Mouse (Mus musculus) c-Kit-positive CD71-negative TER-119-negative erythroid progenitor cells, embryonic 14.5 days (primary cell): ENCODE measurements around the gene Mrvi1.

Experiments used
- DNase-seq: peaks from one replicate; pipeline ENCODE4 v3.0.0-alpha.2; 2013; ENCODE audit warnings: low read depth

Gene Mrvi1

DNA sequence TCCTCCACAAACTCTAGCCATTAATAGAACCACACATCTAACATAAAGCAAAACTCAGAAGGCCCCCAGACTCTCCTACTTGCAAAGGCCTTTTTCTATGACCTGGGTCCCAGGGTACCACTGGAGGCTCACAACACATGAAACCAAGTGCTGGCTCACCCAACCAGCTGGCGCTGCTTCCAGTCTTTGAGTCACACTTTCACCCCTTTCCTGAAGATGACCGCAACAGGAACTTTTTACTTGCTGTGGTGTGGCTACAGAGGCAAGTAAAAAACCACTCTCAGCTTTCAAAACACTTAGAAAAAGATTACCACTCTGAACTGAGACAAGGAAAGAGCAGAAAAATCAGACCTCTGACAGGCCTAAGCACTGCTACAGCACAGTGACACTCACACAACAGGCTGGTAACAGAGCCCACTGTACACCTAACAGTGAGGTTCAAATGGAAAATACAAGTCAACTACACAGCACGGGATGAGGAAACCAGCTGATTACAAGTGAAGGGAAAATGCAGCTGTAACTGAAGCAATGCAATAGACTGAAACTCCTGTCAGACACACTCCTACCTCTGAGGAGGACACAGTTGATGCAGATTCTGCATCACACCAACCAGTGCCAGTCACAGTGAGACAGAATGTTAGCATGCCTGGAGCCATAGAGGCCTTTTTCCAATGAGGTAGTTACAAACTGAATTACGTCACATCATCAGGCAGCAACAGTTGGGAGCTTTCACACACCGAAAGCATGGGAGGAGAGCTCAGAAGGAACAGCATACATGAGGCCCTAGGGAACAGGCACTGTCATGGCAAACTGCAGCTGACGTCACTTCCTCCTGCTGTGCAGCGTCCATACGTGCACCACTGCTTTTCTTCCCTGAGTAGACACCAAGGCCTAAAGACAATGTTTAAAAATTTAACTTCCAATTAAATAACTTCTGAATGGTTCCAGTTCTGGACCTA is 158.0 kb downstream of the Mrvi1 start:
- no peak for DNase-seq

DNA sequence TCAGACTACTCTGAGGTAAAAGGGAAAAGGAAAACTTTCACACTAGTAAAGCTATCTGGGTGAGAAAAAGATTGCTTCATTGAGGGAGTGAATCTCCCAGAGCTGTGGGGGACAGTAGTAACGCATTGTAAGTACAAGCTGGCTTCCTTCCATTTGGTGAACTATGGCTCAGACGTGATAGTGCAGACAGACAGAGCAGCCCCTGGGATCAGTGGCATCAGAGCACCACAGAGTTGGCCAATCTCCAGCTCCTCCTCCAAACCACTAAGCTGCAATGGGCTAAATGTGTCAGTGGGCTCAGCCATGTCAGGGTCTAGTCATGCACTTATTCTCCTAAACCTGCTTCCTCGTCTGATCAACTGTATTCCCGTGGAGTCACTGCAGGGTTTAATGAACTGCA is 158.7 kb downstream of the Mrvi1 start:
- DNase-seq = no peak

DNA sequence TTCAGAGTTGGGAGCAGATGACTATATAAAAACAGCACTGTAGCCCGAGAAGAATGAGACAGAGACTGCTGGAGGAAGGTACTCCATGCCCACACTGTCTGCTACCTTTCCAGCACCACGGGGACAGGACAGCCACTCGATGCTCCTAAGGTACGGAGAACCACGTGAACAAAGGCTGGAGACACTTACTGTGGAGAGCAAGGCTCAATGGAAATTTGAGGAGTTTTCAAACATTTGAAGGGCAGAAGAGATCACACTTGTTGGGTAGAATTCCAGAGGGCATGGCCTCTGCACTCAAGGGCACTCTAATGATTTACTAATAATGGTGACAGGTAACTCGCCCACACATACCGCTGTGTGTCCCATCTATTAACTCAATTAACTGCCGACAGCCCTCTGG is 159.2 kb downstream of the Mrvi1 start:
- no peak for DNase-seq

DNA sequence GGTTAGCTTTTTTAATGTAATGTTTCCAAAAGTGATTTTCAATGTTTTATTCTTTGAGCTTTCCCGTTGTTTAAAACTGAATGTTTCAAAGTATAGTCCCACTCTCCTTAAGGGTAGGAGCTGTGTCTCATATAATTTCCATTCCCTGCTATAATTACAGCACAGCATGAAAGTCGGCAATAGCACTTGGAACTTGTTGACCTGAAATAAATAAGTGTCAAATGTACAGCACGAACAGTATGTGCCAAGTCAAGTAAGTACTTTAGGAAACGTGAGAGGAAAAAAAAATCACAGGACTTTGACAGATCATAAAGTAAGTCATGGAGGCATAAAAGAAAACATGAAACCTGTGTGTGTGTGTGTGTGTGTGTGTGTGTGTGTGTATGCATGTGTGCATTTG is 160.2 kb downstream of the Mrvi1 start:
- no peak for DNase-seq

DNA sequence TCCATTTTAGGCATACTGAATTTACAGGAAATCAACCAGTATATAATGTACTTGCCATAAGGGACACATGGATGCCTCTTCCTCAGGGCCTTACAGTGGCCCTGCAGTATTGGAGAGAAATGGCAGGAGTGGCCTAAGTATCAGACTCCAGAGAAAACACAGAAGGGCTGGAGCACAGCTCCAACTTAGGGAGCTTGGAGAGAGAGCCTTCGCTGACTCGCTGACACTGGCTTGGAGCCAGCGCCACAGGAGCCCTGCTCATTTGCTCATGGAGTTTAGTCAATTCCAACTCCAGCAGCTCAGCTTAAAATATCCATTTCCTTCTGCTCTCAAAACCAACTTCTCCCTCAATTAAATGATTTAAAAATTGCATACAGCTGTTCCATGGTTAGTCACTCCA is 160.6 kb downstream of the Mrvi1 start:
- DNase-seq = no peak

DNA sequence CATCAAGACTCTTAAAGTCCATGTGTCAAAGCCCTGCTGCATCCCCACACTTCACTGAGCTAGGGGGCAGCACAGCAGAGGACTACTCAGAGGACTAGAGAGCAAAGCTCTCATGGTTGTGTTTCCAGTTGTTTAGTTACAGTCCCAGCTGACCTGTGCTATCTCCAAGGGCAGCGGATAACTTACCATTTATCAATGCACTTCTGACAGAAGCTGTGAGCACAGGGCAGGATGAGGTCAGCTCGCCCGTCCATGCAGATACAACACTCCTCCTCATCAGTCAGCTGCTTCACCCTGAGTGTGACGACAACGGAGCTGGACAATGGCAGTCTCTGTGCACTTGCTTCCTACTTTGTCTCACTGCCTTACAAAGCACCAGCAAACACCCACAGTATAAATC is 161.2 kb downstream of the Mrvi1 start:
- DNase-seq = no peak

DNA sequence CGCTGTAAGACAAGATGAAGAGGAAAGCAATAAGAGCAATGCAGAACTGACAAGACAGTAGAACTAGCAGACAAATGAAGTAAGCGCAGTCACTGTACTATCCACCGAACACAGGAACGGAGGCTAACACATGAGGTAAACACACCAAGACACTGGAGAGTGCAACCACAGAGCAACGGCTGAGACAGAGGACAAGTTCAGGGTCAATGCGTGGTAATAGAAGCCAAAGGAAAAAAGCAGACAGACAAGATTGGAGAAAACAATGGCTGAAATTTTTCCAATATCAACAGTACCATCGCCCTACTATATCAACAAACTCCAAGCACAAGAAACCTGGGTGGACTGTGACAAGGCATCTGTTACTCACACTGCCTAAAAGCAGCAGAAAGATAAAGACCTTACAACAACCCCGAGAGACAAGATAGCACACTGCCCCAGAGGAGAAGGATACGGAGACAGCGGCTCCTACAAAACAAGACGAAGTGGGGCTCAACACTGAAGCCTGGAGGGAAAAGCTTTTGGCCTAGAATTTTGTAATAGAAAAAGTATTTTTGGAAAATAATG is 163.4 kb downstream of the Mrvi1 start:
- no peak for DNase-seq
